Mouse (Mus musculus) forebrain, embryonic 14.5 days (tissue): ENCODE results near the gene Gm15737. TPM values are rescaled to one million over a fixed set of nuclear protein-coding genes. Genes with fewer than 3 reads are reported as not detected.

Experiments
- ATAC-seq: fragments of 200-750 bp; cut with Nextera tagmentation; 2 replicates; pipeline ENCODE4 v1.8.0; 2017; ENCODE audit warnings: mild to moderate bottlenecking, moderate library complexity
- DNase-seq: peaks from one replicate; pipeline ENCODE4 v3.0.0-alpha.2; 2015; ENCODE audit warnings: low spot score
- H3K27ac ChIP-seq: fragments of 300-500 bp; sonication (generic); 2 replicates; pipeline ENCODE4 v1.5.1; 2014; ENCODE audit warnings: low read depth, mild to moderate bottlenecking, control low read depth, low read length, moderate library complexity
- H3K27me3 ChIP-seq: fragments of 300-500 bp; sonication (generic); replicated peaks from 2 replicates; pipeline ENCODE4 v1.6.1; 2014; ENCODE audit warnings: low read length, control low read depth, mixed read lengths; ENCODE audit not compliant: control insufficient read depth, insufficient read depth
- H3K36me3 ChIP-seq: fragments of 300-500 bp; sonication (generic); 2 replicates; pipeline ENCODE4 v1.6.1; 2014; ENCODE audit warnings: low read length, control low read depth; ENCODE audit not compliant: control insufficient read depth, insufficient read depth
- H3K4me1 ChIP-seq: fragments of 300-500 bp; sonication (generic); 2 replicates; pipeline ENCODE4 v1.6.1; 2014; ENCODE audit warnings: antibody characterized with exemption, low read length, control low read depth; ENCODE audit not compliant: control insufficient read depth, insufficient read depth
- H3K4me2 ChIP-seq: fragments of 300-500 bp; sonication (generic); 2 replicates; pipeline ENCODE4 v1.6.1; 2014; ENCODE audit warnings: mild to moderate bottlenecking, control low read depth, low read length
- H3K4me3 ChIP-seq: fragments of 300-500 bp; sonication (generic); 2 replicates; pipeline ENCODE4 v1.5.1; 2014; ENCODE audit warnings: low read depth, low read length, control low read depth
- H3K9ac ChIP-seq: fragments of 300-500 bp; sonication (generic); 2 replicates; pipeline ENCODE4 v1.6.1; 2014; ENCODE audit warnings: mild to moderate bottlenecking, low read length, control low read depth, moderate library complexity
- H3K9me3 ChIP-seq: fragments of 300-500 bp; sonication (generic); replicated peaks from 2 replicates; pipeline ENCODE4 v1.6.1; 2016; ENCODE audit warnings: low read length, control low read depth, mixed read lengths; ENCODE audit not compliant: control insufficient read depth
- WGBS: fragments of 180-500 bp; shearing (Covaris S2); extraction: QIAGEN DNeasy Blood & Tissue Kit; methylation state at CpG from one replicate; pipeline ENCODE4 v1.1.7; 2014; 5-methylcytosine and 5-hydroxymethylcytosine counted together
- polyA plus RNA-seq: library from polyadenylated mRNA; unstranded; fragments of >200 nt; fragmentation: Nextera tagmentation; extraction: Ambion mirVana; gene quantifications from 2 replicates; pipeline ENCODE4 v1.2.1, GENCODE M21; 2014

Gm15737 gene
- polyA plus RNA-seq, 1 experiment from 2014 or later = not detected

DNA sequence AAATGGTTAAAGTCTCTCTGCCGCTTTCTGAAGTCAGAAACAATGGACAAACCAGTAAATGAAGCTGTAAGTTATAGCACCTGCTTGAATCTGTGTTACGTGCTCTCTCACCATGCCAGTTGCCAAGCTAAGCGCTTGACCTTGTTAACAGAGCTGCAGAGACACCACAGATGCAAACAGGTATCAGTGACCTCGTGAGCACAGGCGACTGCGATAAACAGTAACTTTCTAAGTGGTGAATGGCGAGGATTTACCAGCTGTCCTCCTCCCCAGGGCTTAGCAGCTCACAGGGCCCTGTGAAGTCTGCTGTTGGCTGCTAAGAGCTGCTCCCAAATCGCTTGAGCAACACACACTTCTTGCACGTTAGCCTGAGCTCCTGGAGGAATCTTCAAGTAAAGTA is 6.6 kb upstream of the Gm15737 start:
- H3K9me3 ChIP-seq = no peaks in the 10 kb centered on the region
- no peak for ATAC-seq
- no peak for DNase-seq
- no peak overlapping the region for H3K9ac ChIP-seq
- H3K36me3 ChIP-seq = no peaks in the 10 kb centered on the region
- no peak overlapping the region for H3K4me2 ChIP-seq
- 72% methylated on average over 9 of the region's 9 CpGs for WGBS
- H3K27me3 ChIP-seq = no peaks in the 10 kb centered on the region
- no peaks in the 10 kb centered on the region for H3K4me1 ChIP-seq
- no peak overlapping the region for H3K4me3 ChIP-seq
- H3K27ac ChIP-seq = no peak overlapping the region

GRCm38 (mm10) chr6:92869582-92870219 is 544 bp downstream of the Gm15737 start:
- H3K27ac ChIP-seq = no peak overlapping the region
- H3K9me3 ChIP-seq = no peaks in the 10 kb centered on the region
- no peaks in the 10 kb centered on the region for H3K27me3 ChIP-seq
- 82% methylated on average over 16 of the region's 16 CpGs for WGBS
- H3K4me1 ChIP-seq = no peaks in the 10 kb centered on the region
- no peaks in the 10 kb centered on the region for H3K36me3 ChIP-seq
- DNase-seq = no peak
- no peak for ATAC-seq
- no peak overlapping the region for H3K9ac ChIP-seq
- no peak overlapping the region for H3K4me3 ChIP-seq
- H3K4me2 ChIP-seq = no peak overlapping the region

- no peaks in the 10 kb centered on the region for H3K9me3 ChIP-seq
- DNase-seq (no peak), ATAC-seq (no peak)
- no peaks in the 10 kb centered on the region for H3K36me3 ChIP-seq
- H3K4me2 ChIP-seq = no peak overlapping the region
- no peak overlapping the region for H3K4me3 ChIP-seq
- 45% methylated on average over 4 of the region's 4 CpGs for WGBS
- no peaks in the 10 kb centered on the region for H3K27me3 ChIP-seq
- H3K27ac ChIP-seq = no peak overlapping the region
- no peak overlapping the region for H3K9ac ChIP-seq
- H3K4me1 ChIP-seq = no peaks in the 10 kb centered on the region
Observed at GRCm38 (mm10) chr6:92871813-92872212, 2.7 kb downstream of the Gm15737 start.

- Histone ChIP-seq H3K4me1 (no peaks in the 10 kb centered on the region), H3K27me3 (no peaks in the 10 kb centered on the region), H3K4me2 (no peak overlapping the region), H3K27ac (no peak overlapping the region), H3K9ac (no peak overlapping the region), H3K36me3 (no peaks in the 10 kb centered on the region), H3K4me3 (no peak overlapping the region), H3K9me3 (no peaks in the 10 kb centered on the region)
- 88% methylated on average over 10 of the region's 10 CpGs for WGBS
- DNase-seq = no peak
- no peak for ATAC-seq
Observed at GRCm38 (mm10) chr6:92872766-92873165, 3.6 kb downstream of the Gm15737 start.

GRCm38 (mm10) chr6:92874854-92875253 is 5.7 kb downstream of the Gm15737 start:
- Histone ChIP-seq H3K9me3 (no peaks in the 10 kb centered on the region), H3K4me1 (no peaks in the 10 kb centered on the region), H3K4me2 (no peak overlapping the region), H3K27me3 (no peaks in the 10 kb centered on the region), H3K36me3 (no peaks in the 10 kb centered on the region), H3K9ac (no peak overlapping the region), H3K27ac (no peak overlapping the region), H3K4me3 (no peak overlapping the region)
- WGBS = 78% methylated on average over 5 of the region's 5 CpGs
- DNase-seq (no peak), ATAC-seq (no peak)

- WGBS = 91% methylated on average over 2 of the region's 2 CpGs
- no peak for ATAC-seq
Observed at GRCm38 (mm10) chr6:92875340-92875739, 6.2 kb downstream of the Gm15737 start.

GRCm38 (mm10) chr6:92876121-92876520 is 7.0 kb downstream of the Gm15737 start:
- Histone ChIP-seq H3K4me3 (no peak overlapping the region), H3K4me1 (no peaks in the 10 kb centered on the region), H3K9me3 (no peaks in the 10 kb centered on the region), H3K36me3 (no peaks in the 10 kb centered on the region), H3K4me2 (no peak overlapping the region), H3K27me3 (no peaks in the 10 kb centered on the region), H3K27ac (no peak overlapping the region), H3K9ac (no peak overlapping the region)
- ATAC-seq = no peak
- WGBS = 89% methylated on average over 5 of the region's 5 CpGs
- DNase-seq = no peak

More at GRCm38 (mm10) chr6:92875340-92875739, 6.2 kb downstream of the Gm15737 start:
- no peak overlapping the region for H3K4me2 ChIP-seq
- no peaks in the 10 kb centered on the region for H3K36me3 ChIP-seq
- no peak overlapping the region for H3K9ac ChIP-seq
- no peaks in the 10 kb centered on the region for H3K4me1 ChIP-seq
- H3K27ac ChIP-seq = no peak overlapping the region
- no peak overlapping the region for H3K4me3 ChIP-seq
- H3K9me3 ChIP-seq = no peaks in the 10 kb centered on the region
- H3K27me3 ChIP-seq = no peaks in the 10 kb centered on the region
- DNase-seq = no peak

DNA sequence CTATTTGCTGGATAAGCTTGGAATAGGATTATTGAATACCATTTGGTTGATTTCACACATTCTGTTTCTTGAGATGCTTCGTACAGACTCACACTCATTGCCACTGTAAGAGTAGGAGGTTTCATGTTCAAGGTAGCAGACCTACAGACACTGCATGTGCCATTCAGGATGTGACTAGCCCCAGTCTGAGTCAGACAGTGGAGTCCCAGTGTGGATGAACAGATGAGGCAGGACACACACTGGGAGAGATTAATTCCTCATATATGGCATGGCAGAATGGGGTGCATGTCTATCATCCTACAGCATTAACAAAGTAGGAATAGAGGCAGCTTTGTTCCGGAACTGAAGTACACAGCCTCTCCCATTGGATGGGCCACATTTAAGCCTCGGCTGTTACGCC is 8.1 kb downstream of the Gm15737 start:
- Histone ChIP-seq H3K9me3 (no peaks in the 10 kb centered on the region), H3K36me3 (no peaks in the 10 kb centered on the region), H3K4me1 (no peaks in the 10 kb centered on the region), H3K4me2 (no peak overlapping the region), H3K27ac (no peak overlapping the region), H3K4me3 (no peak overlapping the region), H3K27me3 (no peaks in the 10 kb centered on the region), H3K9ac (no peak overlapping the region)
- no peak for ATAC-seq
- 93% methylated on average over 4 of the region's 4 CpGs for WGBS
- no peak for DNase-seq

DNA sequence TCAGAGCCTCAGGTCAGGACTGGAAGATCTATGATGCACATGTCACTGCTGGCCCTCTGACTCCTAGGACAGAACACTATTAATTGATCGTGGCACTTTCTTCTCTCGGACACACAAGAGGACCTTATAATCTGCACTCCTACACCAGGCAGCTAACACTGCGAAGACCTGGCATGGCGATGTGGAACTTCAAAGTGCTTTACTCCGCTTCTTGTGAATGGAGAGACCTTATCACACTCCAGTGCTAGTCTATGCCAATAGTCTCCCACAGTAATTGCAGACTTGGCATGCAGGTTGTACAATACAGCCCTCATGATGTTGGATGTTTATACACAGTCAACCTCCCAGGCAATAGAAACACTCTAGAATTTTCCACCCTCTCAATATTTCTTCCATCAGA is 9.6 kb downstream of the Gm15737 start:
- ATAC-seq (no peak), DNase-seq (no peak)
- no peaks in the 10 kb centered on the region for H3K9me3 ChIP-seq
- no peak overlapping the region for H3K9ac ChIP-seq
- H3K4me3 ChIP-seq = no peak overlapping the region
- WGBS = 84% methylated on average over 5 of the region's 5 CpGs
- no peaks in the 10 kb centered on the region for H3K27me3 ChIP-seq
- H3K4me2 ChIP-seq = no peak overlapping the region
- no peak overlapping the region for H3K27ac ChIP-seq
- H3K4me1 ChIP-seq = no peaks in the 10 kb centered on the region
- no peaks in the 10 kb centered on the region for H3K36me3 ChIP-seq
